Mouse (Mus musculus) erythroblast, embryonic 14.5 days (primary cell): ENCODE data around the gene Slc3a2. TPM values are rescaled to one million over a fixed set of nuclear protein-coding genes. Genes with fewer than 3 reads are reported as not detected.

ENCODE experiments used
- H3K27me3 ChIP-seq: 2 replicates; pipeline ENCODE4 v1.6.1; 2012; ENCODE audit warnings: inconsistent platforms; ENCODE audit not compliant: control insufficient read depth
- H3K36me3 ChIP-seq: 2 replicates; pipeline ENCODE4 v1.6.1; 2012; ENCODE audit warnings: mild to moderate bottlenecking, inconsistent platforms; ENCODE audit not compliant: control insufficient read depth
- H3K4me1 ChIP-seq: 2 replicates; pipeline ENCODE4 v1.6.1; 2012; ENCODE audit warnings: inconsistent platforms; ENCODE audit not compliant: control insufficient read depth
- H3K4me3 ChIP-seq: replicated peaks from 2 replicates; pipeline ENCODE3; 2012; ENCODE audit warnings: moderate library complexity, mild to moderate bottlenecking, inconsistent platforms
- H3K9me3 ChIP-seq: 2 replicates; pipeline ENCODE4 v1.6.1; 2012; ENCODE audit warnings: low read length, inconsistent platforms, mixed read lengths; ENCODE audit not compliant: control insufficient read depth
- GATA1 ChIP-seq: IDR thresholded peaks from 2 replicates; pipeline ENCODE4 v1.6.1; 2012; ENCODE audit warnings: low read length, inconsistent platforms, mixed read lengths
- TAL1 ChIP-seq: IDR thresholded peaks from 3 replicates; pipeline ENCODE4 v1.6.1; 2012; ENCODE audit warnings: low read length, inconsistent platforms, mixed read lengths
- polyA plus RNA-seq: library from polyadenylated mRNA; stranded (reverse); fragments of >175 nt; gene quantifications from 2 replicates; pipeline ENCODE4 v1.2.3, GENCODE M21; 2012

Gene Slc3a2
- polyA plus RNA-seq, result 33.5 and 37.4 TPM in 2 replicates

GRCm38 (mm10) chr19:8722907-8723573 lies at the start of gene Slc3a2:
Gene Slc3a2 (minus strand): TSS chr19:8723369.
- Histone ChIP-seq H3K27me3 (no peaks in the 10 kb centered on the region), H3K4me1 (peaks cover 74% of the 10 kb centered on the region), H3K9me3 (no peaks in the 10 kb centered on the region), H3K36me3 (peaks cover 47% of the 10 kb centered on the region), H3K4me3 (peak within 1 kb of the TSS; percentile 80)
- TF ChIP-seq GATA1 (no peak), TAL1 (no peak)

- Histone ChIP-seq H3K4me1 (peaks cover 45% of the 10 kb centered on the region), H3K9me3 (peaks cover 4% of the 10 kb centered on the region), H3K4me3 (peak within 1 kb of the TSS; percentile 91), H3K27me3 (no peaks in the 10 kb centered on the region; the same call in 1 of the 2 replicates), H3K36me3 (peaks cover 85% of the 10 kb centered on the region)
- TF ChIP-seq GATA1 (no peak), TAL1 (no peak)
Observed at GRCm38 (mm10) chr19:8770567-8771270, 47.5 kb upstream of the Slc3a2 start, which contains the start of gene Tmem223. Gene Tmem223 (plus strand): TSS chr19:8770996.

GRCm38 (mm10) chr19:8765562-8765961 lies 42.4 kb upstream of the Slc3a2 start:
- peaks cover 3% of the 10 kb centered on the region; the same call in 1 of the 2 replicates for H3K27me3 ChIP-seq
- peaks cover 97% of the 10 kb centered on the region for H3K36me3 ChIP-seq
- peaks cover 6% of the 10 kb centered on the region for H3K4me1 ChIP-seq
- TF ChIP-seq TAL1 (no peak), GATA1 (no peak)
- peaks cover 15% of the 10 kb centered on the region for H3K9me3 ChIP-seq
- H3K4me3 ChIP-seq, result no peak overlapping the region

DNA sequence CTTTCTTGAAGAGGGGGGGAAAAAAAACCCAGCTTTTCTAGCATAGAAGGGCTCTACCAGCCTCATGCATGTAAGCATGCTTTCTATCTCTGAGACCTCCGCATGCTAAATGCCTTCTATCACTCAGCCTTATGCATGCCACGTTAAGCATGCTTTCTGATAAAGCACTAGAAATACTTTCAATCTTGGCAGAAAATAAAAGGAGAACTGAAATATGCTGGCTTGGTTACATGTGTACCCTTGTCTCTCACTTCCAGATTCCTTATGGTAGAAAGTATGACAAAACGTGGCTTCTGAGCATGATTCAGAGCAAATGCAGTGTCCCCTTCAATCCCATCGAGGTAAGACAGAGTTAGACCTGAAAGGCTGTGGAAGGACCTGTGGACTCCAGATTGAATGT lies 40.1 kb upstream of the Slc3a2 start:
- Histone ChIP-seq H3K4me1 (peaks cover 13% of the 10 kb centered on the region), H3K36me3 (peaks cover 82% of the 10 kb centered on the region), H3K27me3 (peaks cover 3% of the 10 kb centered on the region; the same call in 1 of the 2 replicates), H3K9me3 (peaks cover 15% of the 10 kb centered on the region), H3K4me3 (no peak overlapping the region)
- no peak for TF ChIP-seq GATA1
- no peak for TF ChIP-seq TAL1

DNA sequence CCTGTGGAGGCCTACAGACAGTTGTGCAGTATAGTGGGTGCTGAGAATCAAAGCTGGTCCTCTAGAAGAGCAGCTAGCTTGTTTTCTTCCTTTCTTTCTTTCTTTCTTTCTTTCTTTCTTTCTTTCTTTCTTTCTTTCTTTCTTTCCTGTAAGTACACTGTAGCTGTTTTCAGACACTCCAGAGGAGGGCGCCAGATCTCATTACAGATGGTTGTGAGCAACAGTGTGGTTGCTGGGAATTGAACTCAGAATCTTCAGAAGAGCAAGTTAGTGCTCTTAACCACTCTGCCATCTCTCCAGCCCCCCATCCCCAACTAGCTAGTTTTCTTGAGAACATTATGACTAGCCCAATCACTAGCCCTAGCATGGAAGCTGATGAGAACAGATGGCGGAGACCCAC lies 37.6 kb upstream of the Slc3a2 start:
- peaks cover 3% of the 10 kb centered on the region; the same call in 1 of the 2 replicates for H3K27me3 ChIP-seq
- H3K4me3 ChIP-seq, result no peak overlapping the region
- peaks cover 61% of the 10 kb centered on the region for H3K36me3 ChIP-seq
- peaks cover 12% of the 10 kb centered on the region for H3K9me3 ChIP-seq
- peaks cover 25% of the 10 kb centered on the region for H3K4me1 ChIP-seq
- no peak for TF ChIP-seq TAL1
- TF ChIP-seq GATA1, result no peak

GRCm38 (mm10) chr19:8758899-8759298 lies 35.7 kb upstream of the Slc3a2 start:
- H3K9me3 ChIP-seq, result no peaks in the 10 kb centered on the region
- no peak for TF ChIP-seq TAL1
- TF ChIP-seq GATA1, result no peak
- no peaks in the 10 kb centered on the region for H3K27me3 ChIP-seq
- H3K4me1 ChIP-seq, result peaks cover 36% of the 10 kb centered on the region
- peaks cover 61% of the 10 kb centered on the region for H3K36me3 ChIP-seq
- H3K4me3 ChIP-seq, result peak overlapping the region; percentile 73

- no peaks in the 10 kb centered on the region for H3K9me3 ChIP-seq
- no peaks in the 10 kb centered on the region for H3K27me3 ChIP-seq
- peak overlapping the region; percentile 73 for H3K4me3 ChIP-seq
- no peak for TF ChIP-seq TAL1
- TF ChIP-seq GATA1, result no peak
- peaks cover 61% of the 10 kb centered on the region for H3K36me3 ChIP-seq
- H3K4me1 ChIP-seq, result peaks cover 37% of the 10 kb centered on the region
Observed at GRCm38 (mm10) chr19:8757471-8757998, 34.4 kb upstream of the Slc3a2 start.

- Histone ChIP-seq H3K4me1 (peaks cover 37% of the 10 kb centered on the region), H3K4me3 (peak within 1 kb of the TSS; percentile 73), H3K27me3 (no peaks in the 10 kb centered on the region), H3K36me3 (peaks cover 61% of the 10 kb centered on the region), H3K9me3 (no peaks in the 10 kb centered on the region)
- TF ChIP-seq GATA1 (no peak), TAL1 (no peak)
Observed at GRCm38 (mm10) chr19:8756635-8757387, 33.6 kb upstream of the Slc3a2 start, which contains the start of gene Nxf1. Gene Nxf1 (plus strand): TSS chr19:8757073.
